Mouse (Mus musculus) limb, embryonic 10.5 days (tissue): ENCODE measurements at regions not wholly inside any gene's neighbourhood (a gene's known extent, or its start where the extent isn't known, plus 50 kb on each side); places are given as distances from the start of the nearest gene placed in this dataset.

Experiments
- DNase-seq: peaks from one replicate; pipeline ENCODE4 v3.0.0-alpha.2; 2017; ENCODE audit warnings: low spot score
- H3K27ac ChIP-seq: fragments of 300-500 bp; sonication (generic); 2 replicates; pipeline ENCODE4 v1.5.1; 2016; ENCODE audit warnings: mild to moderate bottlenecking
- H3K27me3 ChIP-seq: fragments of 300-500 bp; sonication (generic); 2 replicates; pipeline ENCODE4 v1.6.1; 2016; ENCODE audit warnings: low read depth, mild to moderate bottlenecking; ENCODE audit not compliant: poor library complexity, severe bottlenecking
- H3K36me3 ChIP-seq: fragments of 300-500 bp; sonication (generic); 2 replicates; pipeline ENCODE4 v1.6.1; 2016; ENCODE audit warnings: mild to moderate bottlenecking, moderate library complexity
- H3K4me1 ChIP-seq: fragments of 300-500 bp; sonication (generic); 2 replicates; pipeline ENCODE4 v1.6.1; 2016
- H3K4me3 ChIP-seq: fragments of 300-500 bp; sonication (generic); 2 replicates; pipeline ENCODE4 v1.5.1; 2016; ENCODE audit warnings: mild to moderate bottlenecking, moderate library complexity
- H3K9me3 ChIP-seq: fragments of 300-500 bp; sonication (generic); replicated peaks from 2 replicates; pipeline ENCODE4 v1.6.1; 2016; ENCODE audit warnings: mild to moderate bottlenecking
- whole genome bisulfite sequencing: fragments of 180-500 bp; shearing (Covaris S2); methylation state at CpG from one replicate; pipeline ENCODE4 v1.1.7; 2016; 5-methylcytosine and 5-hydroxymethylcytosine counted together

DNA sequence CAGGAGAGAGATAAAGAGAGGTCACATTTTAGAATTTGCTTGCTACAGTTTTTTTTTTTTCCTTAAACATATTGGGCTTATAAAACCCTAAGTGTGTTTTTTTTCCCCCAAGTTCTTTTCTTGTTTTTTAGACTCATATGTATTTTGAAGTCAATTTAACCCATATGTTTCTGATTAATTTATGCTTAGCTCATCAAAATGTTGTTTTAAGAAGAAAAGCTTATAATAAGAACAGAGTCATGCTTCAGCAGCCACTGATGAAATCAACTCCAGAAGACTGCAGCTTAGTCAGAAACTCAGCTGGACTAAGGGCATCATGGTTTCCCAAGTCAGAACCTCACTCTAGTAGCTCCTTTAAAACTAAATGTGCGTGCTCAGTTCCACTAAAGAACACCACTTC is 454.7 kb upstream of the Jag1 start:
- H3K4me3 ChIP-seq, result no peak overlapping the region
- H3K27me3 ChIP-seq, result no peaks in the 10 kb centered on the region
- no peaks in the 10 kb centered on the region for H3K9me3 ChIP-seq
- no peak for DNase-seq
- no peak overlapping the region for H3K27ac ChIP-seq
- no peaks in the 10 kb centered on the region for H3K36me3 ChIP-seq
- H3K4me1 ChIP-seq, result no peaks in the 10 kb centered on the region
- 90% methylated on average over 1 of the region's 1 CpGs for WGBS

DNA sequence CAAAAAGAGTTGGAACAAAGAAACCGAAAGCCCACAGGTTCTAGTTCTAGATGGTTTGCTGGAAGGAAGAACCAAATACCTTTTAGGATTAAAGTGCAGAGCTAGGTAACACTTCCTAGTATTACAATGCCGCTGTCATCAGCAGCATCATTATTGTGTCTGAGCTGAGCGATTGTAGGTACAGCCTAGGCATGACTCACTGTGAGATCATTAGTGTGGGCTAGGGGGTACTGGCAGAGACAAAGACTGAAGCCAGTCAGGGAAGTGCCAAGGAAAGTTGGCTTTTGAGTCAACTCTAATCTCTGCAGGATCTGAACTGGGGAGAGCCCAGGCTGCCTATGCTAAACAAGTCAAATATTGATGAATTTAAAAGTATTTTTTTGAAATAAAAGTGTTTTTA is 450.2 kb upstream of the Jag1 start:
- Histone ChIP-seq H3K4me1 (peaks cover 6% of the 10 kb centered on the region), H3K27me3 (no peaks in the 10 kb centered on the region), H3K27ac (no peak overlapping the region), H3K36me3 (no peaks in the 10 kb centered on the region), H3K9me3 (no peaks in the 10 kb centered on the region), H3K4me3 (no peak overlapping the region)
- no peak for DNase-seq
- WGBS, result 94% methylated on average over 3 of the region's 3 CpGs

DNA sequence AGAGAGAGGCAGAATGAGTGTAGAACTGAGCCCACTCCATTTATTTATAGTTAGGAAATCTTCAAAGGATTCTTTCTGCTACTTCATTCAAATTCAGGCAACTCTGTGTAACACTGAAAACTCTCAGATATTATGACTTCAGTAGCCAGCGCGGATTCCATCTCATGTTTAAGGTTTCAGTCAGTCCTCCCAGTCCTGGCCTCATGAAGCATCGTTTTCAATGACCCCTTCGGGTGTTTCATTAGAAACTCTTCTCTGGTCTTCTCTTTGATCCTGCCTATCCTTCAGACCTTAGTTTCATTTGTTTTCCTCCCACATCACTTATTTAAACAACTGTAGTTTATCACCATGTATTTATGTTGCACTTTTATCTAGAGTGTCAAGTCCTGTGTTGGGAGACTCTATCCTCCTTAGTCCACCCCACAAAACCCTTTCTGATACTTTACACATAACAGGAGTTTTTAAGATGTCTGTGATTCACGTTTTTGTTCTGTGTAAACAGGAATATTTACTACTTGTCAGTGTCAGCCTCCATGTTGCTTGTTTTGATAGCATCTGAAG is 447.7 kb upstream of the Jag1 start:
- Histone ChIP-seq H3K27me3 (no peaks in the 10 kb centered on the region), H3K4me3 (no peak overlapping the region), H3K36me3 (no peaks in the 10 kb centered on the region), H3K27ac (no peak overlapping the region), H3K4me1 (peaks cover 6% of the 10 kb centered on the region), H3K9me3 (no peaks in the 10 kb centered on the region)
- no peak for DNase-seq
- WGBS, result 50% methylated on average over 5 of the region's 5 CpGs

DNA sequence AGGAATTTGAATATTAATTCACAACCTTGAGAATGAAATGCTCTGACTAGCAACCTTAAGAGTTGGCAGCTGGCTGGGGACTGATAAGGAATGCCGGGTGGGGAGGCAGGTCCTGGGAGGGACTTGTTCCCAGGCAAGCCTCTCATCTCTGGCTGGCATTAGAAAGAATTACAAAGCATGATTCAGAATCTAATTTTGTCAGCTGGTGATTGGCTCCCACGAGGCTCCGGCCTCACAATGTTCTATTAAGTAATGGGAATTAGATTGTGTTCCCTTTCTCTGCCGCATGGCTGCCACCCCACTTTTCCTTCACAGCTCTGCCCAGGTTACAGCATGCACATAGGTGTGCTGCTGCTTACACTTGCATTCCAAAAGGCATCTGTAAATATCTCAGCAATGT is 443.9 kb upstream of the Jag1 start:
- WGBS, result 61% methylated on average over 4 of the region's 4 CpGs
- no peaks in the 10 kb centered on the region for H3K36me3 ChIP-seq
- H3K4me3 ChIP-seq, result no peak overlapping the region
- no peaks in the 10 kb centered on the region for H3K9me3 ChIP-seq
- H3K4me1 ChIP-seq, result peaks cover 6% of the 10 kb centered on the region
- no peaks in the 10 kb centered on the region for H3K27me3 ChIP-seq
- no peak overlapping the region for H3K27ac ChIP-seq
- DNase-seq, result no peak

DNA sequence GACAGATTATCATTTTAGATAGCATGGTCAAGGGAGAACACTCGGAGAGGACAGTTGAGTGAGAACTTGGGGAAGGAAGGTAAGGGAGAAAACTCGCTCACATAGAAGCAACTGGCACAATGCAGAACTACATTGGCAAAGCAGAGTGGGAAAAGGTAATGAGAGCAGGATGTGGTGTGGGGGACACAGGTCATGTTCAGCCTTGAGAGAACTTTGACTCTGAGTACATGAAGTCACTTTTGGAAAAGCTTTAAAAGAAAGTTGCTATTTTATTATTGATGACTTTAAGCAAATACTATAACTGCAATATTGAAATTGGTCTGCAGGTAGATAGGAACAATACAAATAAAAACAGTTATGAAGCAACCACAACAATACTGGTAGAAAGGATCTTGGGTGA is 437.4 kb upstream of the Jag1 start:
- Histone ChIP-seq H3K36me3 (no peaks in the 10 kb centered on the region), H3K4me1 (no peaks in the 10 kb centered on the region), H3K4me3 (no peak overlapping the region), H3K9me3 (no peaks in the 10 kb centered on the region), H3K27me3 (no peaks in the 10 kb centered on the region), H3K27ac (no peak overlapping the region)
- WGBS, result 93% methylated on average over 2 of the region's 2 CpGs
- no peak for DNase-seq

DNA sequence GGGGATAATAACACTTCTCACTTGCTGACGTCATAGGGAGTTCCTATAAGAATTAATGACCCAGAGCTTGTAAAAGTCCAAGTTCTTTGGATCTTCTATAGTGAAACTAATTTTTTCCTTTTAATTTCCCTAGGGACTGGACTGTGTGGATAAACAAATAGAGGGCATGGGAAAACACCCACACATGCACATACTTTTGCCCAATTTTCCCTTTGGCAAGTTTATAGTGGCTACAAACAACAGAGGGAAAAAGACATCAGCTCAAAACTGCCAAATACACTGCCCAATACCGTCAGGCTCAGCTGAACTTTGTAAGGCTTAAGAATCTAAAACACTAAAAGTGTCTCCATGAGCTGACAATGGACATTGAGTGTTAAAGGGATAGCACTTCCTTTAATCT is 420.1 kb upstream of the Jag1 start:
- Histone ChIP-seq H3K27me3 (no peaks in the 10 kb centered on the region), H3K4me3 (no peak overlapping the region), H3K36me3 (no peaks in the 10 kb centered on the region), H3K4me1 (0 out of 2 replicates have a peak, but pooled peaks cover 3% of the 10 kb centered on the region), H3K9me3 (no peaks in the 10 kb centered on the region), H3K27ac (no peak overlapping the region)
- DNase-seq, result no peak
- 68% methylated on average over 2 of the region's 2 CpGs for WGBS

DNA sequence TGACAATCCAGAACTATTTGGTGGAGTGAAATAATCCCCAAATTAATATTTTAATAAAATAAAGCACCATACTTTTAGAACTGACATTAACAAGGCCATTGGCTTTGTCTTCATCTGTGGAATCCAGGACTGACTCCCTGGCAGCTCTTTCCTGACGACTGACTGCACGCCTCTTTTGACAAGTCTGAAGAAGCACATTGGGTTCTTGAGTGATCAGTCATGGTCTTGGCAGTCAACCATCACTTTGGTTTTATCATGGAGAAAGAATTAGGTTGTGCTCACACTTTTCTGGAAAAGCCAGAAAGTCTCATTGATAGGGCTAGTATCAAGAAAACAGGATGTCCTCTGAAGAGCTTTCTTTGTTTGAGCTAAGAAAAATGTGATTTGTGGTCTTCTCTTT is 399.8 kb upstream of the Jag1 start:
- H3K4me3 ChIP-seq, result no peak overlapping the region
- no peak for DNase-seq
- 80% methylated on average over 2 of the region's 2 CpGs for WGBS
- H3K36me3 ChIP-seq, result no peaks in the 10 kb centered on the region
- H3K9me3 ChIP-seq, result no peaks in the 10 kb centered on the region
- H3K27ac ChIP-seq, result no peak overlapping the region
- no peaks in the 10 kb centered on the region; the same call in 1 of the 2 replicates for H3K27me3 ChIP-seq
- H3K4me1 ChIP-seq, result peaks cover 13% of the 10 kb centered on the region

DNA sequence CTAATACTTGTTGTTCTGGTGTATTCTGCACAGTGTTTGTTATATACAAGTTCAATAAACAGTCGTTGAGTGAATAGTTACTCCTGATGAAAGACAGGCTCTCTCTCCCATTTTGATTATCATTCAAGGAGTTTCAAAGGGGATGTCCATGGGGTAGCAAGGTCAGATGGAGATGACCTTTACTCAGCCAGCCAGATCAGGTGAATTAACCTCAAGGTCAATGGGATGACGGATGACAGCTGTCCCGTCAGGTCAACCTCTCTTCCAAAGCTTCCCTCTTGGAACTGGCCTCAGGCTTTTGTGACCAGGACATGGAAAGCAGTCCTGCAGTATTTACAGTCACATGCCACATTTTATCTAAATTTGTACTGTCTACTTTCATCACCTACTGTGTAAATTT is 398.6 kb upstream of the Jag1 start:
- WGBS, result 26% methylated on average over 3 of the region's 3 CpGs
- H3K27me3 ChIP-seq, result no peaks in the 10 kb centered on the region; the same call in 1 of the 2 replicates
- H3K4me3 ChIP-seq, result no peak overlapping the region
- no peaks in the 10 kb centered on the region for H3K36me3 ChIP-seq
- H3K27ac ChIP-seq, result no peak overlapping the region
- no peaks in the 10 kb centered on the region for H3K9me3 ChIP-seq
- peaks cover 13% of the 10 kb centered on the region for H3K4me1 ChIP-seq
- no peak for DNase-seq

DNA sequence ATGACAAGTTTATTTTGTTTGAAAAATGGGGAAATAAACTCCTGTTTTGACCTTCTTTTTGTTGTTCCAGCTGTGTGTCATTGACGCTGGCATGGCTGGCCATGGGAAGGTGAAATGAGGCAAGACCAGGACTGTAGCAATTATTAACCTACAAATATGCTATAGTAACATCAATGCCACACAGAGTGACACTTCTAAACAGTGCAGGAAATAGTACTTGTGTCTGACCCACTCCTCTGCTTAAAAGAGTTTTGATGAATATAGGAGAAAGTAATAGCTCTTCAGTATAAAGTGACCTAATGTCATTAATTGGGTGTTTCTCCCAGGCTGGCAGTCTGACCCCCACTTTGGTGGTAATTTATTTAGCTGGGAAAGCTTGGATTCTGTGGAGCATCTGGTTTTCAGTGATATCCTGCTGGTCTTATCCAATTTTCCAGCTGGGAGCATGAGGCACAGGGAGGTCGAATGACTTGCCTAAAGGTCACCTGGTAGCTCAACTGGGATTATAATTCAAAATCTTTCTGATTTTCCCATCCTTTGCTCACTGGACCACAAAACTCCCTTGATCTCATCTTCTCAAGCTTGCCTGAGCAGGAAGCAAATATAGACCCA is 397.6 kb upstream of the Jag1 start:
- Histone ChIP-seq H3K27ac (no peak overlapping the region), H3K9me3 (no peaks in the 10 kb centered on the region), H3K36me3 (no peaks in the 10 kb centered on the region), H3K4me1 (peaks cover 13% of the 10 kb centered on the region), H3K27me3 (no peaks in the 10 kb centered on the region; the same call in 1 of the 2 replicates), H3K4me3 (no peak overlapping the region)
- no peak for DNase-seq
- WGBS, result 14% methylated on average over 2 of the region's 2 CpGs

DNA sequence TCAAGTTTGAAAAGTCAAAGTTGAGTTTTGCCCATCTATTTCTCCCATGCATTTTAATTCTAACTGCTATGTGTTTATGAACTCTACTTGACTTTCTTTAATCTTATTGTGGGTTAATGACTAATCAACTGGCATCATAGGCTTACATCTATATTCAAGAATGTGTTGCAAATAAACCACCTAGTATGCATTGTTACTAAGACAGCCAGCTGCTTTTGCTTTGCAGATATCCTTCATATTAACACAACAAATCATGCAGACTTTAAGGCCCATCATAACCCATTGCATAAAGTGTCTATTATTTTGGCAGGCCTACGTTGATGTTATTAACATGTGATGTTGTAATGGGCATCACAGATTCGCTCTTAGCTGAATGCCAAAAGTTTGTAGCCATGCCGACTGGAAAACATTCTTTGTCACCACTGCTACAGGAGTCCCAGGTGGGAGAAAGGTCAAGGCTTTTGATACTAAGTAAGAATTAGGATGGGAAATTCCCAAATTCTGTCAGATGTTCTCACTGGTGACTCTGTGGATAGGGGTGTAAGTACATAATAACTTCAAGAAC is 394.3 kb upstream of the Jag1 start:
- H3K4me3 ChIP-seq, result no peak overlapping the region
- no peaks in the 10 kb centered on the region for H3K9me3 ChIP-seq
- DNase-seq, result no peak
- no peaks in the 10 kb centered on the region for H3K36me3 ChIP-seq
- H3K27me3 ChIP-seq, result no peaks in the 10 kb centered on the region
- WGBS, result 93% methylated on average over 3 of the region's 3 CpGs
- no peak overlapping the region for H3K27ac ChIP-seq
- peaks cover 13% of the 10 kb centered on the region for H3K4me1 ChIP-seq

DNA sequence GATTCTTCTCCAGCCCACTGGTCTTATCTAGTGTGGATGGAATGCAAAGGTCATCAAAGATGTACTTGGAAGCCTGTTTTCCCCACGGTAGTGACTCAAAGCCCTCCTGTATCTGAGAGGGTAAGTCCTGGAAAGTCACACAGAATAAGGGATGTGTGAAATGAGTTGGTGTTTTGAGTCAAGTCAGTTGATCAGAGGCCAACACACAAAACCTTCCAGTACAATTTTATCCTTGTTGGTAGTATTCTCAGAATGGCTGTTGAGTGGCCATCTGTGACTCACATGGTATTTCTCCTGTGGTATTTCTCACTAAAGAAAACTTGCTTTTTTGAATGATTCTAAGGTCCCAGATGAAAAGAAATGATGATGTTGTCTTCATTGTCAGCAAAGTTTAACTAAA is 384.8 kb upstream of the Jag1 start:
- Histone ChIP-seq H3K4me1 (no peaks in the 10 kb centered on the region), H3K36me3 (no peaks in the 10 kb centered on the region), H3K27ac (no peak overlapping the region), H3K27me3 (no peaks in the 10 kb centered on the region), H3K4me3 (no peak overlapping the region), H3K9me3 (no peaks in the 10 kb centered on the region)
- 66% methylated on average over 1 of the region's 1 CpGs for WGBS
- no peak for DNase-seq

DNA sequence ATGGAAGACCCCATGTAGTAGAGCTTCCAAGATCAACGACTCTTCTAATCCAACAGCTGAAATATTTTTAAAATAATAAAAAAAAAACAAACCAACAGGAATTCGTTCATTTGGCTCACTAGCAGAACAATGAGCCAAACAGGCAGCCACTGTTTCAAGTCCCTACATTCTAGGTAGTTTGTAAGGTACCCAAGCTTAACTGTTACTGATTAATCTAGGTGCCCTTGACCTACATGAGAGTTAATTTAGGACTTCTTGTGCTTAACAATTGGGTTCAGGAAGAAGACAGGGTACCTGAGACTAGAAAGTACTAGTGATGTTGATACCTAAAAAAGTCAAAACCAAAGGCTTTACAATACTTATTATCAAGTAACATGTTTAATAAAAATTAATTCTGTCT is 381.2 kb upstream of the Jag1 start:
- no peak for DNase-seq
- 88% methylated on average over 2 of the region's 2 CpGs for WGBS
- Histone ChIP-seq H3K36me3 (no peaks in the 10 kb centered on the region), H3K27me3 (no peaks in the 10 kb centered on the region), H3K27ac (no peak overlapping the region), H3K4me1 (no peaks in the 10 kb centered on the region), H3K4me3 (no peak overlapping the region), H3K9me3 (no peaks in the 10 kb centered on the region)

DNA sequence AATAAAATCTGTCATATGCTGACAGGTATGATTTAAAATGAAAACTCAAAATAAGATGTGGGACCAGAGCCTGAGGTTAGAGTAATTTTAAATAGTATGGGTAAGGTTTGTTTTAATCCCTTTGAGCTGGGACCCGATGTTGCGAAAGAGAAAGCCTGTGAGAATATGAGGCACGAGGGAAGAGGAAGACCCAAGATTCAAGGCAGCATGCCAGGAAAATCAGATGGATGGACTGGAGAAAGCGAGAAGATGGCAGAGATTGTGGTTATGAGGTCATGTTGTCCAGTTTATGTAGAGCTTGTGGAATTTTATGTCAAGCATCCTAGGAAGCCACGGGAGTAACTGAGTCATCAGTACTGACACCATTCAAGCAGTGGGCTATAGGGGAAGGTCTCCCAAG is 377.2 kb upstream of the Jag1 start:
- Histone ChIP-seq H3K4me3 (no peak overlapping the region), H3K27ac (no peak overlapping the region), H3K9me3 (no peaks in the 10 kb centered on the region), H3K27me3 (no peaks in the 10 kb centered on the region), H3K4me1 (no peaks in the 10 kb centered on the region), H3K36me3 (no peaks in the 10 kb centered on the region)
- 89% methylated on average over 5 of the region's 5 CpGs for WGBS
- DNase-seq, result no peak
